Mouse (Mus musculus) stomach, postnatal 0 days (tissue): ENCODE measurements at regions not wholly inside any gene's neighbourhood (a gene's known extent, or its start where the extent isn't known, plus 50 kb on each side); places are given as distances from the start of the nearest gene placed in this dataset.

ENCODE experiments used
- CTCF ChIP-seq: IDR thresholded peaks from 2 replicates; pipeline ENCODE4 v1.5.1; 2016; ENCODE audit warnings: antibody characterized with exemption, low read depth, mild to moderate bottlenecking, moderate library complexity
- EP300 ChIP-seq: optimal IDR thresholded peaks from 2 replicates; pipeline ENCODE3; 2016; ENCODE audit warnings: antibody characterized with exemption

GRCm38 (mm10) chr9:98712023-98712563 is 110.6 kb upstream of the Mrps22 start:
- TF ChIP-seq CTCF (no peak), EP300 (no peak)
